Mouse (Mus musculus) heart, postnatal 10 days (tissue): ENCODE data around the gene Ttc30a2. TPM values are rescaled to one million over a fixed set of nuclear protein-coding genes. Genes with fewer than 3 reads are reported as not detected.

Experiments
- DNase-seq, 2 experiments: peaks; one replicate each; pipeline ENCODE4 v3.0.0; 2021
- intact Hi-C: fragments of 180-260 bp; cut with DNase I; formaldehyde crosslinking; loops from one replicate; pipeline ENCODE4 v1.15.1; 2025
- total RNA-seq, 2 experiments: library from RNA; stranded (reverse); gene quantifications; 2 replicates each; pipeline ENCODE4 v1.2.3; 2021

Gene Ttc30a2
- total RNA-seq, 2 experiments from 2014 or later, result 1.0 to 1.6 TPM

DNA sequence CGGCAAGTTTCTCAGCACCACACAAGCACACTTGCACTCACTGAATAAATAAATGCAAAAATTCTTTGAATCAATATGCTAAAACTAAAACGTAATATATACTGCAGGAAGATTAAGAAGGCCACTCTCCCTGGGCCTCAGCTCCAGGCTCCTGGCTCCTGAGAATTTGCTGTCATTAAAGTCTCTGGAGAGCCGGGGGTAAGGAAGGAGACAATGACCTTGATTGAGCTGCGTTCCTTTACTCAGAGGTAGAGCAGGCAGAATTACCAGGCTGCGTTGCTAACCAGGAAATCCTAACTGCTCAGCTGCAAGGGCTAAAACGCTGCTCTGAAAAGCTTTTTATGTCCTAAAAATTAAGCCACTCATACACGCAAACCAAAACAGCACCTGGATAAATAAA lies 44.4 kb downstream of the Ttc30a2 start:
- intact Hi-C loops, result no loop called here
- no peak for DNase-seq

DNA sequence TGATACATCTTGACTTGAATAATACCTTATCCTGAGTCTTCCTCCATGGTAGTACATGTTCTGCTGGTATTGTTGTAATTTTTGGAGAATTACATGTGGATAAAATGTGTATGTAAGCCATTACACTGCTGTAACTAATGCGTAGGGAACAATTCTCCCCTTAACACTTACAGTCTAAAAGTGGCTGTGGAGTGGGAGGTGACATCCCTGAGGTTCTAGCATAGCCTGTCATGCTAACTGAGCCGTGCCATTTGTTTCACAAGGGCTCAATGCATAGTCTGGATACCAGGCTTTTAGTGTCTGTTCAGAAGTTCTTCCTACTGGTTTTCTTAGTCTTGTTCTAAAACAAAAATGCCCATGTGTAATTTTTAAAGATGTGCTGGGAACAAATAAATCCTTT lies 47.0 kb downstream of the Ttc30a2 start:
- no peak for DNase-seq
- intact Hi-C loops, result no loop called here

DNA sequence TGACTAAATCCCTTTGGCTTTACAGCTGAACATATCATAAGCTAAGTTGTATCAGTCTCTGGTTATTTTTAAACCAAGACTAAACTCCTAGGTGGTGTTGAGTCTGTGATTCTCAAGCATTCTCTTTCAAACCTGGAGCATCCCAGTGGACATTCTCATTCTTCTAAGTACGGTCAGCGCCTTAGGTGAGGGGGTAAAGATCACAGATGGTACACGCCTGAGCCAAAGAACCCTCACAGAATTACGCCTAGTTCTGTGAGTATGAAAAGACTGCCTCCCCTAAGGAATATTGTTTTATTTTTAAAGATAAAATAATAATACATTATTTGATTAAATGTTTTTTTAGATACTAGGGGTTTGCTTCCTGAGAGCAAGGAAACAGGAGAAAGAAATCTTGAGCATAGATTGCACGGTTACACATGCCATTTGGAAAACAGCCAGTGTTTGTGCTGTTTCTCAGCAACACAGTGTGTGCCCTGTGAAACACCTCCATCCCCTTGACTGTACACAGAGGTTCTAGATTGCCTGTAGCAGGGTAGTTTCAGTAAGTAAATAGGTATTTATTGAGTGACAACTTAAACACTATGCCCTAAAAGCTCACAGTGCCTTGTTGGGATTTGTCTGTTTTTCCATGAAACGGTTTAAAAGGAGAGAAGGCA lies 48.1 kb downstream of the Ttc30a2 start:
- intact Hi-C loops, result no loop called here
- DNase-seq, result peak; percentile 15 to 27

DNA sequence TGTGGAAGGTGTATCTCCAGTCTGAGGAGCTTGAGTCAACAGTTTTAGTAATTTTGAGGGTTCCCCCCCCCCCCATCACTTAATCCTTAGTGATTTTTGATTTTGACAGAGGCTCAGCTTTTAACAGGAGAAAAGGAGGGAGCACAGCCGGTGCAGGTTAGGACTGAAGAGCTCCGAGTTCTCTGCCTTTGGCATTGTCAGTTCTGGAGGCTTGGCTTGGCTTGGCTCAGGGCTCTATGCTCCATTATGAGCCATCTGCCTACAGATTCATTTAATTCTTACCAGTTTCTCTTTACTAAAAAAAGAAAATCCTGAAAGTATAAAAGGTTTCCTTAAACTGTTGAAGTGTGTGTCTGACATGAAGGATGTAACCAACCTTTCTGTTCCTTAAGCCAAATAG lies 48.8 kb downstream of the Ttc30a2 start:
- no peak for DNase-seq
- intact Hi-C loops, result no loop called here

DNA sequence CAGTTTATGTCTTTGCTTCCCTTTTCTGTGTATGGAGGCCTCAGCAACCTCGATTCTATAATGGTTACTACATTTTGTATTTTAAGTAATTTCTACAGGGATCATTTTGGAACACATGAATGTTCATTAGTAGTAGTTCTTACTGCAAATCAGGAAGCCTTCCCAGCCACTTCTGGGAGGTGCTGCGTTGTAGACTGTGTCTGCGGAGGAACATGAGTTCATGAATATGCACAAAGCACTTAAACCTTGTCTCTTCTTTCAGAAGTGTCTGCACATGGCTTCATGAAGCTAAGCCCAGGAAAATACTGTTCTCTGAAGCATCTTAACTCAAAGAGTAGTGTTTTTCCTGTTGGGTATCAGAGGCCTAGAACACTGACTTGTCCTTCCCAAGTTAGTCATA lies 50.0 kb downstream of the Ttc30a2 start:
- intact Hi-C loops, result no loop called here
- no peak for DNase-seq

DNA sequence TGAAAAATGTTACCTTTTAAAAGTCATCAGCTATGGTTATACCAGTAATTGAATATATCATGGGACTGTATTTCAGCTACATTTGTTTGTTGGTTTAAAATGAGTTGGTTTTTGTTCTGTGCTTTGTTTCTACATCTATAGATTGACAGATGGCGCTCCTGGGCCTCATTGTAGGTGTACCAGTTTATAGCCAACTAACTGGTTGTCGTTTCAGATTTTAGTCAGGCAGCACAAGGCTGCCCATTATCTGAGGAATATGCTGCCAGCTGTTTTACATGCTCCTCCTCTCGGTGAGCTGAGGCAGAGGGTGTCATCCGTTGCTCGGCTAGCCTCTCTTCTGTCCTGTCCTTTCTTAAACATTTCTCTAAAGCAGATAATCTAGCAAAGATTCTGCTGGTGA lies 51.9 kb downstream of the Ttc30a2 start:
- no peak for DNase-seq
- intact Hi-C loops, result no loop called here

Other genes with a start within 250 kb of the Ttc30a2 start
- gene Agps, start 146.0 kb downstream of the Ttc30a2 start, total RNA-seq, result 10 to 100 TPM; 44.1 to 44.8 TPM
- 10 to 100 TPM; 13.6 to 14.9 TPM for gene Ttc30b, start 39.6 kb downstream of the Ttc30a2 start, total RNA-seq
- gene Ttc30a1, start 3.8 kb upstream of the Ttc30a2 start, total RNA-seq, result 1 to 10 TPM; 2.7 to 3.6 TPM